In genomic region chr1:70692529-70692928, GRCm38 (mm10) we compare ENCODE assay signal across 20 mouse cellular contexts. TPM values are rescaled to one million over a fixed set of nuclear protein-coding genes. Genes with fewer than 3 reads are reported as not detected.
DNase-seq lines count a peak whose midpoint lies in the region; TF ChIP-seq lines count a peak whose summit lies in the region.
"Had no signal": no experiment of that assay in that cellular context is flagged by ENCODE, and none has a peak within 500 bp of the region (broad histone marks: within the 10 kb centered on the region; RNA-seq: fewer than 3 reads in every experiment).

No protein-coding gene starts in this region.

- no peak overlapping the region for H3K27ac ChIP-seq in cerebellum, adult 2 months (ENCODE audit: insufficient read depth, low read length)
- H3K27ac ChIP-seq: embryonic facial prominence, embryonic 12.5 days; forebrain, embryonic 10.5 days; hindbrain, embryonic 13.5 days; liver, embryonic 15.5 days; neural tube, embryonic 12.5 days had no signal

- no peaks in the 10 kb centered on the region; the same call in 1 of the 2 replicates for H3K27me3 ChIP-seq in cerebellum, adult 2 months (ENCODE audit: control insufficient read depth, insufficient read depth, low read length)
- H3K27me3 ChIP-seq: embryonic facial prominence, embryonic 12.5 days; hindbrain, embryonic 13.5 days; liver, embryonic 15.5 days; megakaryocyte, embryonic 14.5 days; neural tube, embryonic 12.5 days had no signal

- H3K4me3 ChIP-seq in cerebellum, adult 2 months (replicated peaks; ENCODE audit: insufficient read depth, low read depth, low read length), result no peak overlapping the region
- H3K4me3 ChIP-seq: embryonic facial prominence, embryonic 12.5 days; forebrain, embryonic 10.5 days; hindbrain, embryonic 13.5 days; liver, embryonic 15.5 days; megakaryocyte, embryonic 14.5 days; neural tube, embryonic 12.5 days had no signal

- TF ChIP-seq CTCF in cerebellum, adult 2 months (IDR thresholded peaks at IDR 0.05; ENCODE audit: borderline replicate concordance, insufficient read depth, low read depth, low read length), result no peak

- DNase-seq in left cerebral cortex, postnatal 4 days, result peak; percentile 66
- no peak for DNase-seq in left cerebral cortex, postnatal 14 days (ENCODE audit: low spot score in 2 of 2)
- DNase-seq in cerebellum, adult 2 months, result peak; percentile 49 to 72
- DNase-seq in fat pad, adult 2 months (ENCODE audit: extremely low read depth, low read depth, low spot score), result peak; percentile 7
- no peak for DNase-seq in frontal cortex, postnatal 25 days (ENCODE audit: low spot score in 2 of 2)
- DNase-seq in thymus, postnatal 4 days, result no peak
- no peak for DNase-seq in urinary bladder, postnatal 14 days (ENCODE audit: low spot score)
- DNase-seq: heart, adult 18-20 months; lung, postnatal 10 days; right cerebral cortex, postnatal 25 days had no signal

- TF ChIP-seq POLR2A in cerebellum, adult 2 months (IDR thresholded peaks at IDR 0.05; ENCODE audit: borderline replicate concordance, insufficient read depth, low read length), result no peak

- peaks cover 8% of the 10 kb centered on the region; the same call in 1 of the 2 replicates for H3K4me1 ChIP-seq in cerebellum, adult 2 months (ENCODE audit: control insufficient read depth, insufficient read depth, low read length)
- H3K4me1 ChIP-seq: embryonic facial prominence, embryonic 12.5 days; forebrain, embryonic 10.5 days; hindbrain, embryonic 13.5 days; liver, embryonic 15.5 days; megakaryocyte, embryonic 14.5 days; neural tube, embryonic 12.5 days had no signal

- WGBS in cerebellum, adult 2 months, result 8% methylated on average over 2 of the region's 2 CpGs

- intact Hi-C loops in left cerebral cortex, postnatal 4 days (cut with DNase I), result no loop called here
- intact Hi-C loops in left cerebral cortex, postnatal 14 days (cut with DNase I), result no loop called here

RNA-seq across cellular contexts. Expression of gene Vwc2l, which starts 33.0 kb away (rescaled TPM):
- total RNA-seq in left cerebral cortex, postnatal 4 days (2021), result 10 to 100 TPM; 17.5 to 18.6 TPM
- 10 to 100 TPM; 11.4 to 16.1 TPM for total RNA-seq in left cerebral cortex, postnatal 14 days (2021)
- polyA plus RNA-seq in cerebellum, adult 2 months (2012; rRNA removed), result 2.1 and 2.7 TPM in 2 replicates
- total RNA-seq: common myeloid progenitor, adult 5-6 weeks; heart, adult 18-20 months; MEL had no signal
- polyA plus RNA-seq: heart, embryonic 16.5 days; limb, embryonic 11.5 days had no signal

Comparison
In these comparisons a context has a peak if more than half of its experiments do, and no peak if none do; other contexts are left out.
1. DNase-seq: peak in left cerebral cortex, postnatal 4 days (single experiment), cerebellum, adult 2 months (2 of 2) and fat pad, adult 2 months (single experiment); none in left cerebral cortex, postnatal 14 days (0 of 2), frontal cortex, postnatal 25 days (0 of 2), thymus, postnatal 4 days (single experiment) and urinary bladder, postnatal 14 days (single experiment).